8 mouse cellular contexts compared by ENCODE assay signal in the genomic region with DNA sequence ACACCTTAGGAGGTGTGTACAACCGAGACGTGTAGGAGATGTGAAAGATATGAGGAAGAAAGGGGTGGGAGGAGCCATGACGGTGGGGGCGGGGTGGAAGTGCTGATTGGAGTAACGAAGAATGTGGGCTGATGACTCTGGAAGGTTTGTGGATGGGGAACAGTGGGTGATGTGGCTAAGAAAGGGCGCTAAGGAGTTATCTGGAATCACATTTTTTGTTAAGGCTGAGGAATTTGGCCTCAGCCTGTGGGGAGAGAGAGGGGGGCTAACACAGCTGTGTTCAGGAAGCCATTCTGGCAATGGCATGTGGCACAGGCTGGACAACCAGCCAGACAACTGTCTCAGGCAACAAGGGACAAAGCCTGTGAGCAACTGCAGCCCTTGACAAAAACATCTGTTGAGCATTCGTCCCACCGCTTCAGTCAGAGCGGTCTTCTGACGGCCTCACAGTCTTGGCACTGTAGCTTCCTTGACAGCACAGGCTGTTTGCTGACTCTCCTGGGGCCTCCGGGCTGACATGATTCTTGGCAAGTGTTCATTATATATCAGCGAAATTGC. TPM values are rescaled to one million over a fixed set of nuclear protein-coding genes. Genes with fewer than 3 reads are reported as not detected.
A peak's percentile ranks its signal among the peaks of the same experiment; 100 is the strongest.
DNase-seq lines count a peak whose midpoint lies in the region; ATAC-seq and TF ChIP-seq lines count a peak whose summit lies in the region.

No protein-coding gene starts in this region.

- peak; percentile 11 to 42 for DNase-seq in CD8-positive naive resting alpha-beta T cell, adult 2 months (ENCODE audit: low read depth in 2 of 2, low spot score in 2 of 2)
- DNase-seq in T-cell, adult 2 months (ENCODE audit: low spot score) = peak; percentile 61
- peak; percentile 77 for DNase-seq in gastrocnemius, adult 2 months
- peak; percentile 40 to 46 for DNase-seq in thymus, postnatal 36 days
- DNase-seq in cerebellum, adult 11 months = no peak

- peak; percentile 67 for ATAC-seq in hindbrain, embryonic 13.5 days (ENCODE audit: low FRiP score)
- ATAC-seq in limb, embryonic 15.5 days (ENCODE audit: insufficient number of reproducible peaks, low FRiP score, low TSS enrichment, low read depth) = peak; percentile 74

- peak overlapping the region; percentile 76 for H3K27ac ChIP-seq in gastrocnemius, adult 2 months
- no peak overlapping the region; the same call in 1 of the 2 replicates for H3K27ac ChIP-seq in hindbrain, embryonic 13.5 days
- peak overlapping the region; percentile 83 for H3K27ac ChIP-seq in limb, embryonic 15.5 days

- peak overlapping the region; percentile 23; the same call in 1 of the 2 replicates for H3K4me2 ChIP-seq in hindbrain, embryonic 13.5 days
- H3K4me2 ChIP-seq in limb, embryonic 15.5 days = peak overlapping the region; percentile 31
- H3K4me2 ChIP-seq in myocyte (ENCODE audit: low read depth) = peak overlapping the region; percentile 63

- H3ac ChIP-seq in myocyte (ENCODE audit: control insufficient read depth, insufficient read length) = no peak overlapping the region

- H3K4me3 ChIP-seq in gastrocnemius, adult 2 months = peak overlapping the region; percentile 50
- H3K4me3 ChIP-seq in hindbrain, embryonic 13.5 days = no peak overlapping the region
- H3K4me3 ChIP-seq in limb, embryonic 15.5 days = 0 out of 2 replicates have a peak overlapping the region, but pooled peaks have one; percentile 14
- H3K4me3 ChIP-seq in myocyte = peak overlapping the region; percentile 1

- H3K36me3 ChIP-seq in hindbrain, embryonic 13.5 days = no peaks in the 10 kb centered on the region
- H3K36me3 ChIP-seq in limb, embryonic 15.5 days = no peaks in the 10 kb centered on the region
- no peaks in the 10 kb centered on the region for H3K36me3 ChIP-seq in myocyte (ENCODE audit: control insufficient read depth, insufficient read depth)

- H3K79me2 ChIP-seq in myocyte (ENCODE audit: control insufficient read depth, insufficient read depth) = no peaks in the 10 kb centered on the region

- H3K9me3 ChIP-seq in hindbrain, embryonic 13.5 days = no peaks in the 10 kb centered on the region
- no peaks in the 10 kb centered on the region for H3K9me3 ChIP-seq in limb, embryonic 15.5 days

- 40% methylated on average over 12 of the region's 12 CpGs for WGBS in hindbrain, embryonic 13.5 days
- WGBS in limb, embryonic 15.5 days = 21% methylated on average over 12 of the region's 12 CpGs

- TF ChIP-seq CTCF in gastrocnemius, adult 2 months (IDR thresholded peaks at IDR 0.05) = no peak

- peaks cover 23% of the 10 kb centered on the region for H3K4me1 ChIP-seq in hindbrain, embryonic 13.5 days (replicated peaks)
- H3K4me1 ChIP-seq in limb, embryonic 15.5 days = peaks cover 48% of the 10 kb centered on the region

- H3K27me3 ChIP-seq in hindbrain, embryonic 13.5 days = no peaks in the 10 kb centered on the region
- no peaks in the 10 kb centered on the region for H3K27me3 ChIP-seq in limb, embryonic 15.5 days
- H3K27me3 ChIP-seq in myocyte (ENCODE audit: control insufficient read depth, insufficient read depth, insufficient read length) = no peaks in the 10 kb centered on the region

- peak; percentile 21 for TF ChIP-seq POLR2A in myocyte (IDR thresholded peaks at IDR 0.05; ENCODE audit: insufficient read length, low read depth)

- no peak overlapping the region for H3K9ac ChIP-seq in hindbrain, embryonic 13.5 days
- H3K9ac ChIP-seq in limb, embryonic 15.5 days = no peak overlapping the region

- intact Hi-C loops in gastrocnemius, adult 2 months (cut with DNase I) = no loop called here

TF ChIP-seq in myocyte, 11 proteins besides CTCF, POLR2A, EP300 and RAD21:
- TF ChIP-seq CEBPB (IDR thresholded peaks at IDR 0.05; ENCODE audit: insufficient read depth, poor library complexity, severe bottlenecking) (no peak), TCF3 (IDR thresholded peaks at IDR 0.05; ENCODE audit: insufficient read length, low read depth) (peak; percentile 87), MYOD1 (IDR thresholded peaks at IDR 0.05; ENCODE audit: control insufficient read depth in 1 of 3, insufficient read length in 2 of 3, low read depth in 2 of 3) (peak; percentile 64 to 95 (median 95)), TCF12 (IDR thresholded peaks at IDR 0.05; ENCODE audit: insufficient read depth, poor library complexity, severe bottlenecking) (peak; percentile 87), E2F4 (IDR thresholded peaks at IDR 0.05; ENCODE audit: insufficient read depth) (no peak), MAX (IDR thresholded peaks at IDR 0.05; ENCODE audit: low read depth) (no peak), USF1 (IDR thresholded peaks at IDR 0.05; ENCODE audit: low read depth) (no peak), SRF (IDR thresholded peaks at IDR 0.05; ENCODE audit: control insufficient read depth, insufficient read length, low read depth) (peak; percentile 4), REST (IDR thresholded peaks at IDR 0.05; ENCODE audit: insufficient read depth, insufficient read length) (no peak), MYOG (IDR thresholded peaks at IDR 0.05; ENCODE audit: control insufficient read depth in 1 of 3, insufficient read depth in 1 of 3, insufficient read length in 2 of 3, low read depth in 2 of 3) (peak; percentile 83 to 100 (median 97)), POLR2AphosphoS2 (IDR thresholded peaks at IDR 0.05; ENCODE audit: insufficient read length, low read depth) (no peak)

RNA-seq across cellular contexts. Expression of a gene that starts 23.1 kb away (rescaled TPM):
- total RNA-seq in gastrocnemius, adult 2 months (2021) = 10 to 100 TPM; 30.5 to 42.2 TPM
- polyA plus RNA-seq in hindbrain, embryonic 13.5 days (2015; fragmentation: Nextera tagmentation; extraction: Ambion mirVana) = 9.0 and 9.6 TPM in 2 replicates
- polyA plus RNA-seq in limb, embryonic 15.5 days (2015; fragmentation: Nextera tagmentation; extraction: Ambion mirVana) = 50.3 and 58.1 TPM in 2 replicates
- 37.7 TPM for polyA plus RNA-seq in myocyte (2012; fragmentation: generic; extraction: Trizol)

RNA-seq across cellular contexts. Expression of a gene that starts 43.0 kb away (rescaled TPM):
- not detected for total RNA-seq in gastrocnemius, adult 2 months (2021)
- polyA plus RNA-seq in hindbrain, embryonic 13.5 days (2015; fragmentation: Nextera tagmentation; extraction: Ambion mirVana) = not detected in 2 replicates
- not detected in 2 replicates for polyA plus RNA-seq in limb, embryonic 15.5 days (2015; fragmentation: Nextera tagmentation; extraction: Ambion mirVana)
- polyA plus RNA-seq in myocyte (2012; fragmentation: generic; extraction: Trizol) = 12.5 TPM

Comparison
In these comparisons a context has a peak if more than half of its experiments do, and no peak if none do; other contexts are left out.
1. RNA of a gene that starts 43.0 kb away (polyA plus RNA-seq): 12.5 TPM in myocyte (single experiment); not detected in hindbrain, embryonic 13.5 days and not detected in limb, embryonic 15.5 days; every median in the first group is over 10 times any median in the second.
2. Peak in every context shown above with its lines, with median percentiles within 50 percentile points of each other: H3K4me2 ChIP-seq.